Mouse (Mus musculus): ENCODE data around the gene Itfg2.

Gene Itfg2

DNA sequence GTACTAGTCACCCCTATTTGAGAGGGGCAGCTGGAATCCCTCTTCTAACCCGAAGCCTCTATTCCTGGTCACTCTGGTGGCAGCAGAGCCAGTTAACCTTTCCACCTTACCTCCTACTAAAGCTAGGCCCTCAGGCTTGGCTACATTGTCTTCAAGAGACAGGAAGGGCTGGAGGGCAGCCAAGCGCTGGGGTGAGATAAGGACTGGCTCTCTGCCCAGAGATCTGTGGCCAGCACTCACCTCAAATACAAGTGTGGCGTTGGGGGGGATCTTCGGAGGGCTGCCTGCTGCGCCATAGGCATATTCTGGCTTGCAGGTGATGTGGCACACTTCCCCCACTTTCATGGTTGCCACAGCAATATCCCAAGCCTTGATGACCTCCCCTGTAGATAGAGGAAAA lies 10.7 kb upstream of the Itfg2 start:
- no peak for DNase-seq (ENCODE audit: low read depth, low spot score)

DNA sequence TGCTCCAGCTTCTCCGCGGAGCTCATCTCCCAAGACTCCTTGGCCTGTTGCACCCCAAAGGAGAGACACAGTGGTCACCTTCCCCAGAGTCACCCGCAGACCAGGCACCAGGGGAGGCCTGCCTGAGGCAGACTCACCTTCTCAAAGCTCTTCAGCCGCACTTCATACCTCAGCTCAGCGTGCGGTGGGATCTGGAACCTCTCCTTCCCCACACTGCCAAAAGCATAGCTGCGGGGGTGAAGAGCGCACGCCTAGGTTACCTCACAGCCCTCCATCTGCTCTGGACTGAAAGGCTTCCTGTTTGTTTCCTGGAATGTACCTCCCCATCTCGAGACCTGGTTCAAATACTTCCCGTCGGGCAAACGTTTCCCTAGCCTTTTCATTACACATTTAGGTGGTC lies 8.8 kb upstream of the Itfg2 start:
- no peak for DNase-seq (ENCODE audit: low read depth, low spot score)

DNA sequence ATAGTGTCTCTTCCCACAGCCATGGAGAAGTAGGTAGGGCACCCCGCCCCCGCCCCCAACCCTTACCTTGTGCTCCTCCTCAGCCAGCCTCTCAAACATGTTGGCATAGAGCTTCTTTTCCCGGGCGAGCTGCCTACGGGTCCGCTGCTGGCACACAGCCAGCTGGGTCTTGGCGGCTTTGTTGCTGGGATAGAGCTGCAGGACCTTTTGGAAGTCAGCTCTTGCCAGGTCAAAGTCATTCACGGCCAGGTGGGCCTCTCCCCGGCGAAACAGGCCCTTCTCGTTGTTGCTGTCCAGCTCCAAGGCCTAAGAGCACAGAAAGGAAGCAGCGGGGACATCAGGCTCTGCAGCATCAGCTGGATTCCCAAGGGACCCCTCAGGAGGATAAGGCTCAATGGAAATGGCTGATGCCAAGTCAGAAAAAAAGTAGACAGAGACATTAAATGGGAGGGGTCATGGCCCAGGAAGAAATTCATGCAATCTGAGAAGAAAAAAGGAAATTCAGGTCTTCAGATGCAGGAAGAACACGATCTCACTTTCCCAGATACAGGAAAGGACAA lies 7.7 kb upstream of the Itfg2 start:
- no peak for DNase-seq (ENCODE audit: low read depth, low spot score)

DNA sequence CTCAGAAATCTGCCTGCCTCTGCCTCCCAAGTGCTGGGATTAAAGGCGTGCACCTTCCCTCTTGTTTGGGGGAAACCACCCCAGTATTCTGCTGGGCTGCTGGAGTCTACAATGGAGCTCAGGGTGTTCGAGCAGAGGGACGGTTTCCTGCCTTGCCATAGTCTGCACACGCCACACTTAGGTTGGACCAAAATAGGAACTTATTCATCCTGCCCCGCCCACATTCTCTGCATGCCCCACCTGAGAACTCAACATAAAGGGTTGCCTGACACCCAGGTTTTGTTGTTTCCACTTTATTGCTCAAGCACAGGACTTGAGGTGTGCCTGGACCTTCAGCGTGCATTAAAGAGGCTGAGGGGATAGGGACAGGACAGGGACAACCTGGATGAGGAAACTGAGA lies 5.1 kb upstream of the Itfg2 start:
- DNase-seq (ENCODE audit: low read depth, low spot score): no peak

DNA sequence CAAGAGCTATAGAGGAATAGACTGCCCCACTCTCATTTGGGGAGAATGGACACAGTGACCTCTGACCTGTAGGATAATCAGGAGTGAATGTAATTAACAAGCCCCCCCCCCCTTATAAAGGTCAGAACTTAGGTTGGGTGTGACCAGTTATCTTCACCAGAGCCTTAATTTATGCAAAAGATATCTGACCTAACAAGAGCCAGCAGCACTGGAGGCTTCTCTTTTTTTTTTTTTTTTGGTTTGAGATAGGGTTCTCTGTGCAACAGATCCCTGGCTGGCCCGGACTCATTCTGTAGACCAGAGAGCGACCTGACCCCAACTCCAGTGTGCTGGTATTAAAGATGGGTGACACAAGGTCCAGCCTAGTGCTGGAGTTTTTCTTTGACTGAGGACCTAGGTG lies 4.6 kb upstream of the Itfg2 start:
- no peak for DNase-seq (ENCODE audit: low read depth, low spot score)

DNA sequence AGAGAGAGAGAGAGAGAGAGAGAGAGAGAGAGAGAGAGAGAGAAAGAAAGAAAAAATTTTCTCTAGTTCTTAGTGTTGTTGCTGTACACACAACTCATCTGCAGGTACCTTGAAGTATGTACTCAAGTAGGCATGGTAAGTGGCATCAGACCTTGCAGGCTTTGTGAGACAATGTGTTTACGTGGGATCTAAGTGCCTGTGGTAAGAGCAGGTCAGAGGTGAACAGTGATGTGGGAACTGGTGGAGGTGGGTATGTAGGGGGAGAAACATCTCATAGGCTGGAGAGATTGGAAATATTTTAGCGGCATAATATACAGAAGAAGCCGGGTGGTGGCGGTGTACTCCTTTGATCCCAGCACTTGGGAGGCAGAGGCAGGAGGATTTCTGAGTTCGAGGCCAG lies 2.8 kb upstream of the Itfg2 start:
- DNase-seq (ENCODE audit: low read depth, low spot score): no peak

DNA sequence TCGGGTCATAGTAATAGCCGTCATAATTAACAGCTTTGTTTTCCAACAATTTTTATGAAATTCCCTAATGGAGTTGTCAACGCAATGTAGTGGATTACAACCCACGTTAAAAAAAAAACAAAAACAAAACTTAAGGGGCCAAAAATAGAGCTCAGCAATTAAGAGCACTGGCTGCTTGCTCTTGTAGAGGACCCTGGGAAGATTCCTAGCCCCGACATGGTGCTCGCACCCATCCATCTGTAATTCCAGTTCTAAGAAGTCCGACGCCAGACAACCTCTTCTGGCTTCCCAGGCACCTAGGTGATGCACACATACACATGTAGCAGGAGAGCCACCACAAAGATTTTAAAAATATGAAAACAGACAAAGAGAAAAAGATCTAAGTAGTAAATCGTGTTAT lies 315 bp upstream of the Itfg2 start:
- DNase-seq (ENCODE audit: low read depth, low spot score): no peak

DNA sequence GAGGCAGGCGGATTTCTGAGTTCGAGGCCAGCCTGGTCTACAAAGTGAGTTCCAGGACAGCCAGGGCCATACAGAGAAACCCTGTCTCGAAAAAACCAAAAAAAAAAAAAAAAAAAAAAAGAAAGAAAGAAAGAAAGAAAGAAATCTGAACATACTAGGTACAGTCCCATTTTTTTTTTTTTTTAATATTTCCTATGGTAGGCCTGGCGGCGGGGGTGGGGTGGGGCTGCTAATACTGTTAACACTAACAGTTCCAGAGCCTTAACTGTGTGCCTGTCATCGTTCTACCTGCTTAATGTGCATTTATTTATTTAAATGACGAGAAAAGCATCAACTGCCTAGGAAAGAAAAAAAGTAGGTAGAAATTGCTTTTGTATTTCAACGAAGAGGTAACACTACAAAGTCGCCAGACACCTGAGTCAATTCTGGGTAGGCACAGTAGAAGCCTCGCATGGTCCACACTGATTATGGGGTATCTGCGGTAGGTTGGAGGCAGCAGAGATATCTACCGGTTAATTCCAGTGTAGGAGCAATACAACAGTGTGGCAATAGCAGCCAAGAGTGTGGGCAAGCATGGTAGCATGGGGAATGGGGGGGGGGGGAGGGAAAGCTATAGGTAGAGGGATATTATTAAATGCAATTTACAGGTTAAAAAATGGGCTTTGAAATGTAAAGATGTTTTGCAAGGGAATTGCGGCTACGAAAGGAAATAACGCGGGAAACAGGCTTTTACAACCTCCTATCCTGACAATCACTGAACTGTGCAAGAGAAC lies 1.0 kb downstream of the Itfg2 start:
- DNase-seq (ENCODE audit: low read depth, low spot score): no peak

DNA sequence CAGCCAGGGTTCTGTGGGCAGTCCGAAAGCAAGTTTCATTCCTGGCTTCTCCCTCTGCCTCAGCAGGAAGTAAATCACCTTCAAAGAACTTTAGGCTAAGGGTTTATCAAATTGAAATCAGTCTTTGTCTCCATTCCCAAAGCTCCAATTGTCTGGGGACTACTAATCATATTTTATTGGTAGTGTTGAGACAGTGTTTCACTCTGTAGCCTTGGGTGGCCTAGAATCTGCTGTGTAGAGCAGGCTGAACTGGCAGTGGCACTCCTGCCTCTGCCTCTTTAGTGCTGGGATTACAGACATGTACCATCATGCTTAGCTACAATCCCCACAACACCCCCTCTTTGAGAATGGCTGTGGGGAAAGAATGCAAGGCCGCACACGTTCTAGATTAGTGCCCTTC lies 3.3 kb downstream of the Itfg2 start:
- no peak for DNase-seq (ENCODE audit: low read depth, low spot score)

DNA sequence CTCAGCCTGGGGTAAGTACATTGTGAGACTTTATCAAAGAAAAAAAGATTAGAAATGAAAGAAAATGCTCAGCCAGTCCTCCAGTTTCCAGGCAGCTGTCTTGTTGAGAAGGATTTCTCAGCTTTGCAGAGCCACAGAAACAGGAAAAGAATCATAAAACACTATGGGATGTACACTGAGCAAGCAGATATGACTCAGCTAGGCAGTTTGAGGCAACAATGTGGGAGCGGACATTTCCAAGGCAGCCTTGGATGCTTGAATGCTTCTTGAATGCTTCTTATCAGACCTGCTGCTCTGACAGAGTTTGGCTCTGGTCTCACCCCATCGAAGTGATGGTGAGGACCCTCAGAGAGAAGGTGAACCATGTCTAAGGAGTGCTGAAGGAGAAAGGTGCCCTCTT lies 3.7 kb downstream of the Itfg2 start:
- DNase-seq (ENCODE audit: low read depth, low spot score): no peak

DNA sequence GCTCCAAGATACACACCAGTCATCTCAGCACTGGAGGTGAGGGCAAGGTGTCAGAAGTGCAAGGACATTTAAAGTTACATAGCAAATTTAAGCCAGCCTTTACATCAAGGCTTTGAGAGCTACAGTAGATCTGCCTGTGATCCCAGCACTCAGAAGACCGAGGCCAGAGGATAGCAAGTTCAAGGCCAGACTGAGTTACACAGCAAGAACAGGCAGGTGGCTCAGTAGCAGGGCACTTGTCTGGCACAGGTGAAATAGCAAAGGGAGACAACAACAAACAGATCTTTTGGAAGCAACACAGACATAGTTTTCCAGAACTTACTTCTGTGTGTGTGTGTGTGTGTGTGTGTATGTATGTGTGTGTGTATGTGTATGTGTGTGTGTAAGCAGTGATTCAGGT lies 6.7 kb downstream of the Itfg2 start:
- no peak for DNase-seq (ENCODE audit: low read depth, low spot score)

DNA sequence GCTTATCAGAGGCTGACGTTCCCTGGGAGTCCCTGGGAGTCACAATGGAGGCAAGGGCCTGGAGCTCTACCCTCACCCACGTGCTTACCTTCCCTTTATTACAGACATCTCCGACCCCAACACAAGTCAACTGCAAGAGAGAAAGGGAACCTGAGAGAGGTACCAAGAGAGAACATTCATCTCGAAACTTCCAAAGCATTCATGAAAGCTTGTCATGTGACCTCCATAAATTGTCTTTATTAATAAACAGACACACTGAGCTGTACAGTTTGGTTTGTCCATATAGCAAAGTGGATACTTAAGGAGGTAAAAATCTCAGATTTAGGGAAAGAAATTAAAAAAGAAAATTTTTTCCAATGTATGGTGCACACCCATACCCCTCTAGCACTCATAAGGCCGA lies 8.6 kb downstream of the Itfg2 start:
- DNase-seq (ENCODE audit: low read depth, low spot score): no peak

DNA sequence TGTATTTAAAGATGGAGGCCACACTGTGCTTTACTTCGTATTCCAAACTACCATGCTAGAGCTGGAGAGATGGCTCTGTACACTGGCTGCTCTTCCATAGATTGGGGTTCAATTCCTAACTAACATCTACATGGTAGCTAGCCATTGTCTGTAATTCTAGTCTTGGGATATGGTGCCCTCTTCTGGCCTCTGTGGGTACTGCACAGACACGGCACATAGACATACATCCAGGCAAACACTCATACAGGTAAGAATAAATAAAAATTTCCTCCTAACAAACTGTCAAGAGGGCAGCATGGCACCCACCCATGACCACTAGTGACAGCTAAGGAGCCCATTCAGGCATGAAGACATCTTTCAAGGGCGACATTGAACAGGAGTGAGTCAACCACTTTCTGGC lies 13.6 kb downstream of the Itfg2 start:
- DNase-seq (ENCODE audit: low read depth, low spot score): peak; percentile 74

DNA sequence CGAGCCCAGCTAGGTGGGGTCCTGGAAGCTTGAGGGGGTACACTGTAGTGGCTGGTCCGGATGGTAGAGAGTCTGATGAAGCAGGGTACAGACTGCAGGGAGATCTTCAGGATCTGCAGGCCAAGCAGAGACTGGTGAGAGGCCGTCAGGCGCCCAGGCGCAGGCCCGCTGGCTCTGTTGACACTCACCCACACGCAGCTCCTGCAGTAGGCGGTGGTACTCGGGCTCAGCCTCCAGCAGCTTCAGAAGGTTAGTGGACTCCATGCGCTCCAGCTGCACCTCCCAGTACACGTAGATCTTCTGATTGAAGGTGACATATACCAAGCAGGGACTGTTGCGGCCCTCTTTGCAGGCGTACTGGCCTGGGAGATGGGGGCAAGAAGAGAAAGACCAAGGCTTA lies 14.4 kb downstream of the Itfg2 start:
- DNase-seq (ENCODE audit: low read depth, low spot score): no peak

DNA sequence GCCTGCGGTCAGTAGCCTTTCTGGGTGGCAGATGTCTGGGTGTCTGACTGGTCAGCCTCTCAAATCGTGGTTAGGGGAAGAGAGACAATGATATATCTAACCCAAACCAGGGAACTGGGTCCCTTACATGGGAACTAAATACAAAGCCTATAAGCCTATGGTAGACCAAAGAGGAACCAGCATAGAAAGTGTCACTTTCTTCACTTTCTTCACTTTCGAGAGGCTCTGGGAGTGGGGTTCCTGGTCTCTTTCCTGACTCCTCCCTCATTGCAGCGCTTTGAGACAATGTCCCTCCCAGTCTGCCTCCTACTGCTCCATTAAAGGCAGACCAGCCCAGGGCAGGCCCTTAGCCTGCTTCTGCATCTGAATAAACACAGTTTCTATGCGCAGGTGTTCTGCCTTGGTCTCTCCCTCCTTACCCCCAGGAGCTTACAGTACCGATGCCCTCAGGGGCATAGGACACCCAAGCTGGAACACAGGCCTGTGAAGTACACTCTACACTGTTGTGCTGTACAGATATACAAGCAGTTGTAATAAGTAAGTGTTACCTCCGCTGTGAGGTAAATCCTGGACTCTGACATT lies 16.1 kb downstream of the Itfg2 start:
- DNase-seq (ENCODE audit: low read depth, low spot score): no peak

DNA sequence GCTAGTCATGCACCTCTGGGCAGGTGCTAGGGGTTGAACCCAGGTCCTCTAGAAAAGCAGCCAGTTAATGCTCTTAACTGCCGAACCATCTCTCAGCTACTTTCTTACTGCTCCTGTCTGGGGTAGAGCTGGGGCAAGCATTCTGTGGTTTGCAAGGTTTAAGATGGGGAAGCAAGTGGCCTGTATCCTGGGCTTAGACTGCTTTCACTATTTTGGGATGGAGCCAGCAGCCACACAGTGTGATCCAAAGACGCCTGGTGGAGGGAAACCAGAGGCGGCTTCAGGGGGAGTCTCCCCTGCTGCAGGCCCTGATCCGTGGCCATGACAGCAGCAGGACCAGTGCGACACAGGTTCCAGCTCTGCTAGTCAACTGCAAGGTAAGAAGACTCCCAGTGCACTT lies 20.0 kb downstream of the Itfg2 start:
- DNase-seq (ENCODE audit: low read depth, low spot score): no peak

DNA sequence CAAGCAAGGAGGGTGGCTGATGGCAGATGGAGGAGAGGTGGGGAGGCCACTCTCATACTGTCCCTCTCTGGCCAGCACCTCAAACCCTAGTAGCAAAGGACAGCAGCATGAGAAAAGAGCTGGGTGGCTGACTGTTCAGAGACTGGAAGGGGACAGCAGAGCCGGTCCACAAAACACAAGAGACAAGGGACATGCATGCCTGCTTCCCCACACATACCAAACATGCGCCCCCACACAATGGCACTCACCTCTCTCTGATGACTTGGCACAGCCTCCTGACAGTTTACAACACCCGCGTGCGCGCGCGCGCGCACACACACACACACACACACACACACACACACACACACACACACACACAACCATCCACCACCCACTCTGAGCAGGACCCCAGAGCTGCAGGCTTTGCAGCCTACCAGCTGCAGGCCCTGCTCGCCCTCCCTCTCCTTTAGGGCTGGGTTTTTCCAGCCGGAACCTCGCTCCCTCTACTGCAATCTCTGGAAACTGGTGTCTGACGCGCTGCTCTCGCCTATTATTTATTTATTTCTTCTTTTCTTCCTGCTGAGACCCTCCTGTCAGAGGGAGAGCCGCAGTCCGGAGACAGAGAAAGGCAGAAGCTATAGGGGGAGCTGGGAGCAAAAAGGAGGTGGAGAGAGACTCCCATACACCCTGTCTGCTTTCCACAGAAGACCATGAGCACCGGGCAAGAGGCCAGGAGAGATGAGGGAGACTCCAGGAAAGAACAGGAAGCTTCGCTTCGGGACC lies 25.1 kb downstream of the Itfg2 start:
- DNase-seq (ENCODE audit: low read depth, low spot score): no peak

DNA sequence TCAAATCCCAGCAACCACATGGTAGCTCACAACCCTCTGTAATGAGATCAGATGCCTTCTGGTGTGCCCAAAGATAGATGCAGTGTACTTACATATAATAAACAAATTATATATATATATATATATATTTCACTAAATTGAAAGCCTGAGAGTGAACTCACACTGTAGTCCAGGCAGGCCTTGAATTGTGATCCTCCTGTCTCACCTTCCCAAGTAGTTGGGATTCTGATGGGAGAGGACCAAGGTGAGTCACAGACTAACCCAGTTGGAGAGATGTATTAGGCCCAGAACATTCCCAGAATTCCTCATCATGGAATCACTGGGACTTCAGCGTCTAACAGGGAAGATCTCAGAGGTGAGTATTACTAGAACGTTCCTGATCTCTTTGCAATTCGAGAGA lies 25.7 kb downstream of the Itfg2 start, which contains the start of gene Nrip2:
Nrip2 (plus strand) TSS at position 301 of the 400 bp plus-strand sequence.
- no peak for DNase-seq (ENCODE audit: low read depth, low spot score)

DNA sequence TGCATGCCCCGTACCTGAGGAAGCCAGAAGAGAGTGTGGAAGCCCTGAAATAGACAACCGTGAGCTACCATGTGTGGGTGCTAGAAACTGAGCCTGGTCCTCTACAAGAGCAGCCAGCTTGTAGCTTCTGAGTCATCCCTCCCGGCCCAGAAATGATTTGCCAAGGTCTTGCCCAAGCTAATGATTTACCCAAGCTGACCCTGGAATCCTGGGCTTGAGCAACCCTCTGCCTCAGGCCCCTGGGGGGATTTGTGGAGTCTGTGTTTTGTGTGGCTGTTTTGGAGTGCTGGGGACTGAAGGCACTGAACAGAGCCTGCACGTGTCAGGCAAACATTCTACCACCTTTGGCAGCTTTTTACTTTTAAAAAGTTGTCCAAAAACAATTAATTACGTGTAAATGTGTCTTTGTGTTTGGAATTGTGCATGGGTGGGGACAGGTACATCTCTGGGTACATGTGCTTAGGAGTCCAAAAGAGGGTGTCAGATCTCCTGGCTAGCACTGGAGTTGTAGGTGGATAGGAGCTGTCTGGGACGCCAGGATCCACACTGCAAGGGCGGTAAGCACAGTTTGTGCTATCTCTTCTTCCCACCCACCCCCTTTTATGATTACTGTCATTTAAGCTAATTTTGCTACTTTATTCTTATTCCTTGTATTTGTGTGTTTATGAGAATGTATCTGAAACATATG lies 27.0 kb downstream of the Itfg2 start:
- no peak for DNase-seq (ENCODE audit: low read depth, low spot score)

DNA sequence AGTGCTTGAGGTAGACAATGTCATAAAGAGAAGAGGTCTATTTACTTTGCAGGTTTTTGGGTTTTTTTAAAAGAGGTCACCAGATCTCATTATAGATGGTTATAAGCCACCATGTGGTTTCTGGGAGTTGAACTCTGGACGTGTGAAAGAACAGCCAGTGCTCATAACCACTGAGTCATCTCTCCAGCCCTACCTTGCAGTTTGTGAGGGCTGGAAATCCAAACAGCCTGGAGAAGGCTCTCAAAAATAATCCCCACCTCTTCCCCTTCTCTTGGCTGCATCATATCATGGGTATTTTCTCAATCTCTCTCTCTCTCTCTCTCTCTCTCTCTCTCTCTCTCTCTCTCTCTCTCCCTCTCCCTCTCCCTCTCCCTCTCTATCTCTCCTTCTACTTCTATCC lies 34.0 kb downstream of the Itfg2 start:
- DNase-seq (ENCODE audit: low read depth, low spot score): no peak

DNA sequence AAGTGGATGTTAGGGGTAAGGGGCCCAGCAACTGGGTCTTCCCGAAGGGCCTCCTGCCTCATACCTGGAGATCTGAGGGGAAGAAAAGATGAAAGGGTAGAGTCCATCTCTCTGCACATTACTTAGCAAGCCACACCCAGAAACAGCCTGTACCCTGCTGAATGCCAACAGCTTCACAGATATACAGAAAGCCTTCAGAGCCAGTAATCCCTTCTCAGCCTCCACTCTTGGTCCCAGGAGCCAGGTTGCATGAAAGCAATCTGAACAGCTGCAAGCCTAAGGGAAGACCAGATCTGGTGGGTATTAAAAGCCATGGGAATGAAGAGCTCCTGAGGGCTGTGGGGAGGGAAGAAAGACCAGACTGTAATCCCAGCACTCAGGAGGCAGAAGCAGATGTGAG lies 35.5 kb downstream of the Itfg2 start:
- DNase-seq (ENCODE audit: low read depth, low spot score): no peak

DNA sequence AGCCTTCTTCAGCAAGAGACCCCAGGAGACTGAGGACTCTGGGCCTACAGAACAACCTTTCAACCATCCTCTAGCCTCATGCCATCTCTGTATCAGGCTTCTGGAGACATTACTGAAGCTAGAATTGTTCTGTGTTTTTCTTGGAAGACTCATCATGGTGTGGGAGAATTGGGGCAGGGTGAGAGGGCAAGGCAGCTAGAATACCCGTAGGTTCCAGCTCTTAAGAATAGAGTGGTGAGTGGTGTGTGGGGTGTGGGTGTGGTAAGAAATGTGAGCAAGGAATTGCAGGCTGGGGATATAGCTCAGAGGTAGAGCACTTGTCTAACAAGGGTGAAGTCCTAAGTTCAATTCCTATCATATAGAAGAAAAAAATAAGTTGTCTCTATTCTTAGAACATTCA lies 39.7 kb downstream of the Itfg2 start:
- no peak for DNase-seq (ENCODE audit: low read depth, low spot score)

Data from forelimb bud, embryonic 11.5 days (tissue).